Mouse (Mus musculus): Measurements from ENCODE around the gene Abca6.

GRCm38 (mm10) chr11:110290586-110290985 lies 39.0 kb upstream of the Abca6 start:
- TF ChIP-seq POLR2A (IDR thresholded peaks at IDR 0.05; ENCODE audit: extremely low read depth, insufficient read depth, low read length) (no peak), CTCF (IDR thresholded peaks at IDR 0.05; ENCODE audit: low read depth, low read length) (no peak)

Measured in liver, adult 2 months (tissue).